20 mouse cellular contexts compared by ENCODE assay signal in the genomic region with DNA sequence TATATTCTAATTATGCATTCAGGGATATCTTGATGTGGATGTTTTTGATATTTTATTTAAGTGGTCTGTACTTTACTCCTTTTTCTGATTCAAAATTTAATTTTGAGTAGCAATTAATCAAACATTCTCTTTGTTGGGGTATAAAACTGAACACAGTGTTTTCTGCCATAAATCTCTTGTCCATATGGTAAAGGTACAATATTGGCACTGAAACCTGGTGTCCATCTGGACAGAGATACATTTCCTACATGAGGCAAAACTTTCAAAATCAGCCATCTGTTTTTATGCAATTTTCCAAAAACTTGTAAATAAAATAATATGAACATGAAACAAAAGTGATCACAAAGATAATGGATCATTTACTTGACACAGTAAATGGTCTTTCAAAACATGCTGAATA.
DNase-seq lines count a peak whose midpoint lies in the region; ATAC-seq and TF ChIP-seq lines count a peak whose summit lies in the region.
"Had no signal": no experiment of that assay in that cellular context is flagged by ENCODE, and none has a peak within 500 bp of the region (broad histone marks: within the 10 kb centered on the region; RNA-seq: fewer than 3 reads in every experiment).

No protein-coding gene starts in this region.

- no peak for TF ChIP-seq CTCF in brain, embryonic 14.5 days (IDR thresholded peaks at IDR 0.05; ENCODE audit: borderline replicate concordance, extremely low read depth, insufficient read depth, insufficient read length)

- DNase-seq in forebrain, embryonic 14.5 days (ENCODE audit: low spot score), result peak; percentile 48
- no peak for DNase-seq in forebrain, embryonic 11.5 days (ENCODE audit: low spot score)
- peak; percentile 50 for DNase-seq in brain, embryonic 14.5 days (ENCODE audit: low read depth)
- peak; percentile 77 for DNase-seq in cerebellum, adult 8-10 months
- DNase-seq in cerebellum, postnatal 14 days, result peak; percentile 24 to 79
- DNase-seq in kidney, adult 11 months, result no peak
- DNase-seq in urinary bladder, postnatal 10 days (ENCODE audit: low spot score), result no peak
- DNase-seq: adrenal gland, postnatal 10 days; embryo, embryonic 11 days; gastrocnemius, postnatal 10 days; heart, adult 2 months; heart, postnatal 14 days had no signal

- H3K9me3 ChIP-seq in forebrain, embryonic 14.5 days (replicated peaks; ENCODE audit: control insufficient read depth, low read length), result no peaks in the 10 kb centered on the region
- H3K9me3 ChIP-seq in forebrain, embryonic 11.5 days (ENCODE audit: control insufficient read depth, low read length), result no peaks in the 10 kb centered on the region
- H3K9me3 ChIP-seq: embryonic facial prominence, embryonic 15.5 days; forebrain, embryonic 10.5 days; heart, embryonic 15.5 days; intestine, embryonic 15.5 days had no signal

- no peak overlapping the region for H3K27ac ChIP-seq in forebrain, embryonic 14.5 days (ENCODE audit: low read depth, low read length)
- no peak overlapping the region for H3K27ac ChIP-seq in forebrain, embryonic 11.5 days (ENCODE audit: low read depth, low read length)
- H3K27ac ChIP-seq: embryonic facial prominence, embryonic 15.5 days; forebrain, embryonic 10.5 days; heart, adult 2 months; heart, embryonic 15.5 days; hindbrain, embryonic 14.5 days; intestine, embryonic 15.5 days had no signal

- no peak overlapping the region for H3K9ac ChIP-seq in forebrain, embryonic 14.5 days (ENCODE audit: low read length)
- no peak overlapping the region for H3K9ac ChIP-seq in forebrain, embryonic 11.5 days (ENCODE audit: low read length)
- H3K9ac ChIP-seq: embryonic facial prominence, embryonic 15.5 days; heart, embryonic 15.5 days; hindbrain, embryonic 14.5 days; intestine, embryonic 15.5 days had no signal

- ATAC-seq in forebrain, embryonic 14.5 days, result no peak
- no peak for ATAC-seq in forebrain, embryonic 11.5 days (replicated peaks; ENCODE audit: low FRiP score)
- ATAC-seq: forebrain, embryonic 16.5 days; intestine, embryonic 15.5 days had no signal

- H3K4me1 ChIP-seq in forebrain, embryonic 14.5 days (ENCODE audit: control insufficient read depth, insufficient read depth, low read length), result no peaks in the 10 kb centered on the region
- H3K4me1 ChIP-seq in forebrain, embryonic 11.5 days (replicated peaks; ENCODE audit: control insufficient read depth, insufficient read depth, low read length), result no peaks in the 10 kb centered on the region
- H3K4me1 ChIP-seq: embryonic facial prominence, embryonic 15.5 days; forebrain, embryonic 10.5 days; heart, embryonic 15.5 days; intestine, embryonic 15.5 days had no signal

- no peaks in the 10 kb centered on the region for H3K27me3 ChIP-seq in forebrain, embryonic 14.5 days (replicated peaks; ENCODE audit: control insufficient read depth, insufficient read depth, low read length)
- no peaks in the 10 kb centered on the region for H3K27me3 ChIP-seq in forebrain, embryonic 11.5 days (ENCODE audit: control insufficient read depth, insufficient read depth, low read length)
- H3K27me3 ChIP-seq: embryonic facial prominence, embryonic 15.5 days; heart, embryonic 15.5 days; intestine, embryonic 15.5 days had no signal

- H3K4me2 ChIP-seq in forebrain, embryonic 14.5 days (ENCODE audit: low read length), result no peak overlapping the region
- H3K4me2 ChIP-seq in forebrain, embryonic 11.5 days (ENCODE audit: low read depth, low read length, severe bottlenecking), result no peak overlapping the region
- H3K4me2 ChIP-seq: embryonic facial prominence, embryonic 15.5 days; heart, embryonic 11.5 days; heart, embryonic 15.5 days; hindbrain, embryonic 14.5 days; intestine, embryonic 15.5 days had no signal

- no peak overlapping the region for H3K4me3 ChIP-seq in forebrain, embryonic 14.5 days (ENCODE audit: low read depth, low read length)
- no peak overlapping the region for H3K4me3 ChIP-seq in forebrain, embryonic 11.5 days (ENCODE audit: low read depth, low read length)
- H3K4me3 ChIP-seq: embryonic facial prominence, embryonic 15.5 days; erythroblast, embryonic 14.5 days; forebrain, embryonic 10.5 days; heart, adult 2 months; heart, embryonic 15.5 days; intestine, embryonic 15.5 days had no signal

- TF ChIP-seq POLR2A in brain, embryonic 14.5 days (IDR thresholded peaks at IDR 0.05; ENCODE audit: borderline replicate concordance, extremely low read depth, insufficient read depth, insufficient read length, poor library complexity, severe bottlenecking), result no peak

- no peaks in the 10 kb centered on the region for H3K36me3 ChIP-seq in forebrain, embryonic 14.5 days (ENCODE audit: control insufficient read depth, insufficient read depth, low read length)
- H3K36me3 ChIP-seq in forebrain, embryonic 11.5 days (ENCODE audit: control insufficient read depth, insufficient read depth, low read length), result no peaks in the 10 kb centered on the region
- H3K36me3 ChIP-seq: embryonic facial prominence, embryonic 15.5 days; forebrain, embryonic 10.5 days; heart, embryonic 15.5 days; intestine, embryonic 15.5 days had no signal

Comparison
In these comparisons a context has a peak if more than half of its experiments do, and no peak if none do; other contexts are left out.
1. DNase-seq: peak in forebrain, embryonic 14.5 days (single experiment), brain, embryonic 14.5 days (single experiment), cerebellum, adult 8-10 months (single experiment) and cerebellum, postnatal 14 days (2 of 2); none in forebrain, embryonic 11.5 days (single experiment), kidney, adult 11 months (single experiment) and urinary bladder, postnatal 10 days (single experiment).